Mouse (Mus musculus) left cerebral cortex, adult 11 months (tissue): ENCODE results near the gene Pfdn6.
"Not testable (repeated sequence)": the region's sequence is repeated elsewhere in the genome, so short reads cannot be mapped to it uniquely, and the experiment has no call there.

ENCODE experiments used
- DNase-seq: peaks from one replicate; pipeline ENCODE4 v3.0.0; 2022; ENCODE audit warnings: low spot score

The Pfdn6 gene

GRCm38 (mm10) chr17:33940206-33940805 is at the start of gene Pfdn6, which contains the start of gene Wdr46:
Gene Pfdn6 (minus strand): TSS chr17:33940343.
Gene Wdr46 (plus strand): TSS chr17:33940660.
- DNase-seq: peak; percentile 83

GRCm38 (mm10) chr17:33982136-33982535 is 42.0 kb upstream of the Pfdn6 start:
- DNase-seq: not testable (repeated sequence)

DNA sequence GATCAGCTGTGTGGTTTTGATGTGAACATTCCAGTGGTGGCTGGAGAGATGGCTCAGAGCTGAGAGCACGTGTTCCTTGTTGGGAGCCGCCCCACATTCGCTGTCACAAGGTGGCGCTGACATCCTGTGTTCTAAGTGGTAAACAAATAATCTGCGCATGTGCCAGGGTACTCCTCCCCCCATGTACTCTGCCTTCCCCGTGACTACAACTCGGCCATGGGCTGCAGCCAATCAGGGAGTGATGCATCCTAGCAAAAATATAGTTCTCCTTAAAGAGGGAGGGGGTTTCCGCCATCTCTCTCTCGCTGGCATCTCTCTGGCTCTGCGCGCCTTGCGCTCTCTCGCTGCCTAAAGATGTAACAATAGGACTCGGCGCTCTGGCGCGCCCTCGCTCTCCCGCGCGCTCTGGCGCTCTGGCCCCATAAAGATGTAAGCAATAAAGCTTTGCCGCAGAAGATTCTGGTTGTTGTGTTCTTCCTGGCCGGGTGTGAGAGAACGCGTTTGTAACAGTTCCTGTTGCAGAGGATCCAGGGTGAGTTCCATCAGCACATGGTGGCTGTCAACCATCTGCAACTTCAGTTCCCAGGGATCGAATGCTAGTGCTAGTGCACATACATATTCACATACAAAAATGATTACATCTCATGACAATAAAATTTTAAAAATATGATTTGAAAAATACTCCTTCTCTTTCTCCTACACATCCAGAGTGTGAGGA is 41.2 kb upstream of the Pfdn6 start:
- peak; percentile 89 for DNase-seq

DNA sequence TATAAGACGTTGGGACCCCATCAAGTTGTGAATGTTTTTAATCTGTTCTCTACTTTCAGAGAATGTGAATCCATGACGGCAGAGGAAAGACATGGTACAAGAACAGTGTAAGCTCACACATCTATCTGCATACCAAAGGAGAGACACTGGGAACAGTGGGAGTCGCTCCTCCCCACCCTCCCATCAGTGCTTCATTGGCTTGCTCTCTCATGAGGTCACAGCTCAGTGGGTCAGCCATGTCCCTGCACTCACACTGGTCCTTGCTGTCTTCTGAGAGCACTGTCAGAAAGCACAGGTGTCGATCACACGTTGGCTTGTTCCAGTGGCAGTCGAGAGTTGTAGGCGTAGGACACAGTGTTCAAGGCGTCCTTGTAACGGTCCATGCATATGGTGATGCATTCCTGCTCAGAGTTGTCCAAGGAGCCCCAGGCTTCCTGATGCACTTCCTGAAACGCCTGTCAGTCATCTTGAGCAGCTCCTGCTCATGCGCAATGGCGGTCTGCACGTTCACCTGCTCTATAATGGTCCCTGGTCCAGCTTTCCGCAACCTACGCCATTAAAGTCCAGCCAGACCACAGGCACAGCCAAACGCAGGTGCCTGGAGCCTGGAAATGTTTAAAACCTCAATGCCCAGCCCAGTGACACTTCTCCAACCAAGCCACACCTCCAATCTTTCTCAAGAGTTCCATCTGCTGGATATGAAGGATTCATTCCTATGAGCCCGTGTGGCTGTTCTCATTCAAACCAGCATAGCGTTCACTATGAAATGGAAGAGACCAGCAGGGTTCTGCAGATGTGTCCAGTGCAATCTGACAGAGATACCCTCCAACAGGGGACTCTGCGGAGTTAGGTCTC is 40.3 kb upstream of the Pfdn6 start:
- DNase-seq: no peak

GRCm38 (mm10) chr17:33979512-33980050 is 39.4 kb upstream of the Pfdn6 start:
- no peak for DNase-seq

DNA sequence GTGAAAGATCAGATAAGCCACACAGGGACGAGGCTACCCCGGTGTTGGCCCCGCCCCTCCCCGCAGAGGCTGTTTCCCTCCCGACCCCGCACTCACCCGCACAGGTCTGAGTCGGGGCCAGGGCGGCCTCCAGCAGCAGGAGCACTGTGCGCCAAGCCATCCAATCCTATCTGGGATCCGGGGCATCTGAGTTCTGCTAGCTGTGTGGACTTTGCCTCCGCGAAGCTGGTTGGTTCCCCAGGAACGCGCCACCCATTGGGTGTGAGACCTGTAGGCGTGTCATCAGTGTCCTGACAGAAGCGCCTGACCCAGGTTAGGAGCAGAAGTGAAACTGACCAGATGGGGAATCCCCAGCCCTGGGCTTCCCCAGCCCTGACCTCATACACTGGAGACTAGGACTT is 38.5 kb upstream of the Pfdn6 start:
- no peak for DNase-seq

- no peak for DNase-seq
Measured at GRCm38 (mm10) chr17:33977861-33978557, 37.9 kb upstream of the Pfdn6 start.

DNA sequence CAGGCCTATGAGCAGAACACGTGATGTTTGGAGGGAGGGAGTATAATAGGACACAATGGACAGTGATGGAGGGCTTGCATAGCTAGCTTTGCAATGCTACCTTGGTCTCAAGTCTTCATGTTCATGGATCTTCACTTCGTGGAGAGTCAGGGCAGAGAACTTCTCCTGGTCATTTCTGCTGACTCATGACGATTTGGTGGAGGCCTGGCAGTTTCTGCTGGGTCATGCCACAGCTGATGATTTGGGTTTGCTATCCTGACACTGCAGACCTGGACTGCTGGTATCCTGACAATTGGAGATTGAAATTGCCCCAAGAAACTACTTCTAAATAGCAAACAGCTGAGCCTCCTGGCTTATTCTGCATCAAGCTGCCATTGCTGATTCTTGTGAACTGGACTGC is 33.4 kb upstream of the Pfdn6 start:
- no peak for DNase-seq

DNA sequence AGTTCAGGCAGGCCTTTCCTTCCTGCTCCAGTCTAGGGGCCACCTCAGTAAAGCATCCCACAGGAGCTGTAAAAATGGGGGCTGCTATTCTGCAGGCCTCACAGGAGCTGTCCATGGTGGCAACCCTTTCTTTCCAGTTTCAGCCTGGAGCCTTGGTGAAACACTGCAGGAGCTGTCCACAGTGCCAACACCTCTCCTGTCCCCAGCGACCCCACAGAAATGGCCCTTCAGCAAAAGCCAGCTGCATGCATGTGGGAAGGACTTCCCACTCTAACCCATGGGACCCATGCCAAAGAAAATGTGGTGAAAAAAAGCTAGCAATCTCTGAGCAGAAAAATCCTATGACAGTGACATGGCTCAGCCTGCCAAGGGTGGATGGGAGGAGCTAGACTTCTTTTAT is 32.5 kb upstream of the Pfdn6 start:
- no peak for DNase-seq

- DNase-seq: no peak
Measured at GRCm38 (mm10) chr17:33969394-33969793, 29.3 kb upstream of the Pfdn6 start.

DNA sequence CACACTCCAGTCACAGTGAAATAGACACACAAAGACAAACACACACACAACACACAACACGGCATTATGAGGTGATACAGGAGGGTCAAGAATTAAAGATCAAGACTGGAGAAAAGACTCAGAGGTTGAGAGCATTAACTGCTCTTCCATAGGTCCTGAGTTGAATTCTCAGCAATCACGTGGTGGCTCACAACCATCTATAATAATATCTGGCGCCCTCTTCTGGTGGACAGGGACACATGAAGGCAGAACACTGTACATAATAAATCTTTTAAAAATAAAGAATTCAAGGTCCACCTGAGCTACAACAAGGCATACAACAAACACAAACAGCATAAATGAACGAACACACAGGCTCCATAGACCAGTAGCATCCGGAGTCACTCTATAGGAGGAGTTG is 28.8 kb upstream of the Pfdn6 start:
- no peak for DNase-seq

GRCm38 (mm10) chr17:33968489-33968888 is 28.3 kb upstream of the Pfdn6 start:
- no peak for DNase-seq

- no peak for DNase-seq
Measured at GRCm38 (mm10) chr17:33965846-33966550, 25.9 kb upstream of the Pfdn6 start.

GRCm38 (mm10) chr17:33965082-33965845 is 25.1 kb upstream of the Pfdn6 start:
- DNase-seq: no peak

DNA sequence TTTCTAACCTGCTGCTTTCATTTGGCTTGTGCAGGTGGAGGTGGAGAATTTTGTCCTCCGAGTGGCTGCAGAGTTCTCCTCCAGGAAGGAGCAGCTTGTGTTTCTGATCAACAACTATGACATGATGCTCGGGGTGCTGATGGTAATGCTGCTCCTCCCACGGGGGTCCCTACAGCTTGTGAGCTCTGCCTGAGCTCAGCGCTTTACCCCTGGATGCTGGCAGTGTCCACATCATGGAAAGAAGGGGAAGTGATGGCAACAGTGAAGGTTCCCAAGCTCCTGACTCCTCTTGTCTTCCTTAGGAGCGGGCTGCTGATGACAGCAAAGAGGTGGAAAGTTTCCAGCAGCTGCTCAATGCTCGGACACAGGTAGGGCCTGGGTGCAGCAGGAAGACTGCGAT is 22.7 kb upstream of the Pfdn6 start:
- no peak for DNase-seq

DNA sequence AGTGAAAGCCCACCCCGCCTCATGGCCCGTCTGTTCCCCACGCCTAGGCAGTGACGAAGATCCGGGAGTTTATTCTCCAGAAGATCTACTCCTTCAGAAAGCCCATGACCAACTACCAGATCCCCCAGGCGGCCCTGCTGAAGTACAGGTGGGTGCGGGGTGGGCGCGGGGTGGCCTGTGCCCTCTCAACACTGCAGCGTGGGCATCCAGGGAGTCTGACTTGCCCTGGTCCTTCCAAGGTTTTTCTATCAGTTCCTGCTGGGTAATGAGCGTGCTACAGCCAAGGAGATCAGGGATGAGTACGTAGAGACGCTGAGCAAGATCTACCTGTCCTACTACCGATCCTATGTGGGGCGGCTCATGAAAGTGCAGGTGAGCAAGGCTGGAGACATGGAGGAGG is 19.8 kb upstream of the Pfdn6 start:
- no peak for DNase-seq

DNA sequence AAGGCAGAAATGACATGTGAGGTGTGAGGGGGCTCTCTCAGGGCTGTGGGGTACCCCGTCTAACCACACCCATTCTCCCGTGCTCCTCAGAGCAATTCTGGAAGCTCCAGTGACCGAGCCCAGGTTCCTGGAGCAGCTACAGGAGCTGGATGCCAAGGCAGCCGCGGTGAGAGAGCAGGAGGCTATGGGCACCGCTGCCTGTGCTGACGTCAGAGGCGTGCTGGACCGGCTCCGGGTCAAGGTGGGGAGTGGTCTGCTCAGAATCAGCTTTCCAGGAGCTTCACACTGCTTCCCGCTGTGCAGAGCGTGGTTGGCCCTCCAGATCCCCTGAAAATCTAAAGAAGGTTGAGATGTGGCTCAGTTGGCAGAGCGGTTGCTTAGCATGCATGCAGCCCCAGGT is 19.0 kb upstream of the Pfdn6 start:
- DNase-seq: no peak

DNA sequence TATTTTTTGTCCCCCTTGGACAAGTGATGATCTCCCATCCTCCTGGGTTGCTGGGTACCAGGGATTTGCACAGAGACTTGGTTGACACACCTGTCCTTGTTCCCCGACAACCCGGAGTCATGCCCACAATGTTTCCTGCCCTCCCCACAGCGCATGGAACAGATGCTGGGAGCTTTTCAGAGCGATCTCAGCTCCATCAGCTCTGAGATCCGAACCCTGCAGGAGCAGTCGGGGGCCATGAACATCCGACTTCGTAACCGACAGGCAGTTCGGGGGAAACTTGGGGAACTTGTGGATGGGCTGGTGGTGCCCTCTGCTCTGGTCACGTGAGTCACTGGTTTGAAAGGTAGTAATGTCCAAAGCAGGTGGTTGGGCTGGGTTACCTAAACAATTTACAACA is 18.3 kb upstream of the Pfdn6 start:
- DNase-seq: no peak

- no peak for DNase-seq
Measured at GRCm38 (mm10) chr17:33957493-33957892, 17.4 kb upstream of the Pfdn6 start.

DNA sequence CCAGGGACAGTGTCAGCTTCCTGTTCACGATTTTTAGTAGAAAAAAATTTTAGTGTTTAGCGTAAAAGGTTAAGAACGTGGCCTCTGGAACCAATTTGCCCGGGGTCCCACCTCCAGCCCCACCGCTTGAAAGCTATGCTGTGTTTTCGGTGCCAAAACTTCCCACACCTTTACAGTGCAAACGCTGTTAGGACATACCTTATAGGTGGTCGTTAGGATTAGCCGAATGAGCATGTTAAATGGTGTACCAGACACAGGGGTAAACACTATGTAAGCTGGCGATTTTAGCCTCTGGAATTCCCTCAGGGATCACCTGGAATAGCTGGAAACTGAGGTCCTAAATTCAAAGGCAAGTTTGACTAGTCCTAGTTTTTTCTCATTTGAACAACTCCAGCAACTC is 16.2 kb upstream of the Pfdn6 start:
- no peak for DNase-seq
